Mouse (Mus musculus) liver, adult (tissue): ENCODE data around the gene Crygc.

Experiments
- GATA4 ChIP-seq: IDR thresholded peaks from 2 replicates; pipeline ENCODE4 v1.6.1; 2014; ENCODE audit warnings: mild to moderate bottlenecking, low read length; ENCODE audit not compliant: insufficient replicate concordance

Crygc gene

GRCm38 (mm10) chr1:65035513-65035912 lies 38.0 kb downstream of the Crygc start:
- no peak for TF ChIP-seq GATA4

GRCm38 (mm10) chr1:65032641-65033040 lies 40.8 kb downstream of the Crygc start, which contains the start of gene Akr1cl:
Akr1cl (minus strand) TSS chr1:65032759.
- TF ChIP-seq GATA4: no peak

- no peak for TF ChIP-seq GATA4
Measured at GRCm38 (mm10) chr1:65028206-65028605, 45.3 kb downstream of the Crygc start.
